Mouse (Mus musculus): ENCODE data around the gene Eml6.

- TF ChIP-seq CTCF (conservative IDR thresholded peaks at IDR 0.05; ENCODE audit: insufficient read depth, insufficient read length, low read depth, low read length) (no peak), POLR2A (IDR thresholded peaks at IDR 0.05; ENCODE audit: low read depth, low read length) (no peak)
Measured at GRCm38 (mm10) chr11:29839781-29840180, 186.1 kb downstream of the Eml6 start.

All from kidney, adult 2 months (tissue).